Mouse (Mus musculus) cerebellum, adult 2 months (tissue): Measurements from ENCODE around the gene 7530416G11Rik.

Source experiments
- CTCF ChIP-seq: fragments of 200-500 bp; IDR thresholded peaks from 2 replicates; pipeline ENCODE4 v1.5.1; 2011; ENCODE audit warnings: low read depth, mild to moderate bottlenecking, control low read depth, low read length, moderate library complexity, borderline replicate concordance; ENCODE audit not compliant: insufficient read depth
- POLR2A ChIP-seq: fragments of 200-500 bp; IDR thresholded peaks from 2 replicates; pipeline ENCODE4 v1.6.1; 2011; ENCODE audit warnings: low read length, control low read depth, borderline replicate concordance; ENCODE audit not compliant: insufficient read depth

DNA sequence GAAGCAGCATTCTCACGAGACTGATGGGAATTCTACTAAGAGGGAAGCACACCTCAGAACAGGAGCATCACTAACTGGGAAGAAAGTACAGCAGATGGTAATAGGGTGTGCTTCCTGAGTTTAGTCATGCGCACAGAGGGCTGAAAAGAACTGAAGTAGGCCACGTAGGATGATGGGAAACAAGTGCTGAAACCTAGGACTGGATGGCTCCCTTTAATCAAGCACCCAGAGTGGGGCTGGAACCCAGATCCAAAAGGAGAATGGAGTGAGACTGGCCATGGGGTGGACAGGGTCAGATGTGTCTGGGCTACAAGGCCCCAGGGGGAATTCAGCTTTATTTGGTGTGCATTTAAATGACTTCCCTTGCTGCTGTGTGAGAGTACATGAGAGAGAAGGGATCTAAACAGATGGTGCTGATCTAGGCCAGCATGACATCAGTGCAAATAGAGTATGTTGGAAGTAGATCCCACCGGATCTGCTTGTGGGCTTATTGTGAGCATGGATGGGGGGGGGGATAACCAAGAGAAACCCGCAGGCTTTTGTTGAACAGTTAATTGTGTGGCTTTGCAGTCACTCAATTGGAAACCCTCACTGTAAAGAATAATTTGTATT lies 36.5 kb downstream of the 7530416G11Rik start:
- TF ChIP-seq CTCF, result no peak
- TF ChIP-seq POLR2A, result no peak
